Mouse (Mus musculus): ENCODE results near the gene Trim8.
A peak's percentile ranks its signal among the peaks of the same experiment; 100 is the strongest.

Gene Trim8

GRCm38 (mm10) chr19:46501401-46502068 lies at the start of gene Trim8:
Trim8 (plus strand) TSS chr19:46501702.
- peak; percentile 81 for DNase-seq (ENCODE audit: low spot score)

GRCm38 (mm10) chr19:46452052-46452827 lies 49.3 kb upstream of the Trim8 start:
- DNase-seq (ENCODE audit: low spot score), result peak; percentile 64

GRCm38 (mm10) chr19:46452916-46453315 lies 48.6 kb upstream of the Trim8 start:
- no peak for DNase-seq (ENCODE audit: low spot score)

GRCm38 (mm10) chr19:46454126-46454880 lies 47.2 kb upstream of the Trim8 start:
- DNase-seq (ENCODE audit: low spot score), result no peak

- no peak for DNase-seq (ENCODE audit: low spot score)
Measured at GRCm38 (mm10) chr19:46455032-46455431, 46.5 kb upstream of the Trim8 start.

- DNase-seq (ENCODE audit: low spot score), result no peak
Measured at GRCm38 (mm10) chr19:46455556-46455955, 45.9 kb upstream of the Trim8 start.

GRCm38 (mm10) chr19:46456018-46456735 lies 45.3 kb upstream of the Trim8 start:
- peak; percentile 52 for DNase-seq (ENCODE audit: low spot score)

GRCm38 (mm10) chr19:46457798-46458197 lies 43.7 kb upstream of the Trim8 start:
- no peak for DNase-seq (ENCODE audit: low spot score)

GRCm38 (mm10) chr19:46459256-46459655 lies 42.2 kb upstream of the Trim8 start:
- DNase-seq (ENCODE audit: low spot score), result no peak

GRCm38 (mm10) chr19:46459889-46460288 lies 41.6 kb upstream of the Trim8 start:
- DNase-seq (ENCODE audit: low spot score), result no peak

- DNase-seq (ENCODE audit: low spot score), result no peak
Measured at GRCm38 (mm10) chr19:46462574-46462973, 38.9 kb upstream of the Trim8 start.

GRCm38 (mm10) chr19:46463446-46463845 lies 38.1 kb upstream of the Trim8 start:
- no peak for DNase-seq (ENCODE audit: low spot score)

GRCm38 (mm10) chr19:46466160-46466559 lies 35.3 kb upstream of the Trim8 start:
- DNase-seq (ENCODE audit: low spot score), result no peak

GRCm38 (mm10) chr19:46467051-46467503 lies 34.4 kb upstream of the Trim8 start:
- DNase-seq (ENCODE audit: low spot score), result no peak

GRCm38 (mm10) chr19:46470364-46471240 lies 30.9 kb upstream of the Trim8 start:
- no peak for DNase-seq (ENCODE audit: low spot score)

GRCm38 (mm10) chr19:46471324-46472093 lies 30.0 kb upstream of the Trim8 start:
- no peak for DNase-seq (ENCODE audit: low spot score)

- DNase-seq (ENCODE audit: low spot score), result no peak
Measured at GRCm38 (mm10) chr19:46477432-46477845, 24.1 kb upstream of the Trim8 start.

GRCm38 (mm10) chr19:46478242-46478641 lies 23.3 kb upstream of the Trim8 start:
- DNase-seq (ENCODE audit: low spot score), result no peak

GRCm38 (mm10) chr19:46478826-46479225 lies 22.7 kb upstream of the Trim8 start:
- no peak for DNase-seq (ENCODE audit: low spot score)
